Mouse (Mus musculus) stomach, embryonic 15.5 days (tissue): ENCODE data around the gene Cpped1. TPM values are rescaled to one million over a fixed set of nuclear protein-coding genes. Genes with fewer than 3 reads are reported as not detected.

ENCODE experiments used
- ATAC-seq: fragments of 200-750 bp; cut with Nextera tagmentation; 2 replicates; pipeline ENCODE4 v1.8.0; 2017; ENCODE audit warnings: low read depth, moderate number of reproducible peaks, moderate TSS enrichment; ENCODE audit not compliant: insufficient read depth, low FRiP score
- H3K27ac ChIP-seq: fragments of 300-500 bp; sonication (generic); 2 replicates; pipeline ENCODE4 v1.5.1; 2015; ENCODE audit warnings: mild to moderate bottlenecking, inconsistent platforms
- H3K27me3 ChIP-seq: fragments of 300-500 bp; sonication (generic); replicated peaks from 2 replicates; pipeline ENCODE4 v1.6.1; 2015; ENCODE audit warnings: inconsistent platforms
- H3K36me3 ChIP-seq: fragments of 300-500 bp; sonication (generic); 2 replicates; pipeline ENCODE4 v1.6.1; 2015; ENCODE audit warnings: inconsistent platforms
- H3K4me1 ChIP-seq: fragments of 300-500 bp; sonication (generic); 2 replicates; pipeline ENCODE4 v1.6.1; 2015; ENCODE audit warnings: inconsistent platforms
- H3K4me2 ChIP-seq: fragments of 300-500 bp; sonication (generic); 2 replicates; pipeline ENCODE4 v1.6.1; 2015; ENCODE audit warnings: mild to moderate bottlenecking, inconsistent platforms
- H3K4me3 ChIP-seq: fragments of 300-500 bp; sonication (generic); replicated peaks from 2 replicates; pipeline ENCODE4 v1.5.1; 2015; ENCODE audit warnings: inconsistent platforms
- H3K9ac ChIP-seq: fragments of 300-500 bp; sonication (generic); 2 replicates; pipeline ENCODE4 v1.6.1; 2015; ENCODE audit warnings: inconsistent platforms
- H3K9me3 ChIP-seq: fragments of 300-500 bp; sonication (generic); 2 replicates; pipeline ENCODE4 v1.6.1; 2016; ENCODE audit warnings: inconsistent platforms
- WGBS: fragments of 180-500 bp; shearing (Covaris S2); methylation state at CpG from one replicate; pipeline ENCODE4 v1.1.7; 2015; 5-methylcytosine and 5-hydroxymethylcytosine counted together
- polyA plus RNA-seq: library from polyadenylated mRNA; unstranded; fragments of >200 nt; fragmentation: Nextera tagmentation; extraction: Ambion mirVana; gene quantifications from 2 replicates; pipeline ENCODE4 v1.2.1, GENCODE M21; 2015

The Cpped1 gene
- polyA plus RNA-seq, 1 experiment from 2014 or later = 20.8 TPM

DNA sequence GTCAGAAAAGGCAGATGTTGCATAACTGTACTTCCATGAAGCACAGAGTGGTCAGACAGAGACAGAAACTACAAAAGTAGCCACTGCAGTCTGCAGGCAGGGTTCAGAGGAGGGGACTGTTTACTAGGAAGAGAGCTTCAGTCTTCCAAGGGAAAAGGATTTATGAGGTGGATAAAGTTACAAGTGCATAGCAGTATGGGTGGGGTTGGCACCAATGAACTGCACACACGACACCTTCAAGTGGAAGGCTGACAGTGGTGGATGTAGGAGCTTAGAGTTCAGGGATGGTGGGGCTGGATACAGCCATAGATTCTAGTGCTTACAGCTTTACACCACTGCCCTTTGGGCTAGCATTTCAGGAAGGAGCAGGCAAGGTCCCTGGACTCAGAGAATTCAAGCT, 75.8 kb downstream of the Cpped1 start:
- ATAC-seq = no peak
- Histone ChIP-seq H3K9me3 (no peaks in the 10 kb centered on the region), H3K9ac (no peak overlapping the region), H3K4me3 (no peak overlapping the region), H3K36me3 (no peaks in the 10 kb centered on the region), H3K4me2 (no peak overlapping the region), H3K27ac (no peak overlapping the region), H3K27me3 (no peaks in the 10 kb centered on the region), H3K4me1 (no peaks in the 10 kb centered on the region)
- WGBS = 62% methylated on average over 1 of the region's 1 CpGs

DNA sequence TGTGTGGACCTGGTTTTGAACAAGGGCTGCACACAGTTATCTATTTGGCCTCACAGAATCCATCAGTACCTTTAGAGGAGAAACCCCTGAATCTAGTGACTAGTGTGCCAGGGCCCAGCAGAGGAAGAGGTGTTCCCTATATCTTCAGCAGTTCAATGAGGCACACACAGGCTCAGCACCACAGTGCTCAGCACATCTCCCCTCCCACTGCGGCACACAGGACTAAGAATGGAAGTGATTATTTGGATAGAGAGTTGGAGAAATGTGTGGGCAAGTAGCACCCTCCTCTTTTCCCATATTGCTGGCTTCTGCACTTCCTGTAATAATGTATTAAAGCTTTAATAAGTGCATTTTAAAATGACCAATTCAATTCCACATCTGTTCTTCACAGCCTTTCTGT, 80.4 kb downstream of the Cpped1 start:
- H3K4me1 ChIP-seq = no peaks in the 10 kb centered on the region
- no peaks in the 10 kb centered on the region for H3K9me3 ChIP-seq
- no peak overlapping the region for H3K4me3 ChIP-seq
- 81% methylated on average over 1 of the region's 1 CpGs for WGBS
- H3K27me3 ChIP-seq = no peaks in the 10 kb centered on the region
- no peak overlapping the region for H3K4me2 ChIP-seq
- no peak overlapping the region for H3K9ac ChIP-seq
- ATAC-seq = no peak
- H3K36me3 ChIP-seq = no peaks in the 10 kb centered on the region; the same call in 1 of the 2 replicates
- H3K27ac ChIP-seq = no peak overlapping the region

DNA sequence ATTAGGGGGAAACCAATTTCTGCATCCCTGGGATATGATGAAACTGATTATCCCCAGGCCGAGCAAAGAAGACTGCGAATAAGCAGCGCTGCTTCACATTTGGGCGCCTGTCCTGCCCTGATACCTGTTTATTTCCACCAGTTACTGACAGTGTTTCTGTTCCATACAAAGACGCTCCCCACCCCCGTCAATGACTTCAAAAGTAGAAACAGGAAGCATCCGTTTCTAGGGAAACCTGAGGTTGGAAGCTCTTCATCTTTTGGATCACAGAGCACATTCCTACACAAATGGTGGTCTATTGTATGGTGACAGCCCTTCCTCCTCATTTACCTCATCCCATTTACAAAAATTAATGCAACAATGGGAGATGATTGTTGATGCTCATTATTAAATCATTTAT, 84.4 kb downstream of the Cpped1 start:
- no peak overlapping the region for H3K4me2 ChIP-seq
- WGBS = 71% methylated on average over 7 of the region's 7 CpGs
- no peak overlapping the region for H3K27ac ChIP-seq
- no peak for ATAC-seq
- H3K27me3 ChIP-seq = no peaks in the 10 kb centered on the region
- no peaks in the 10 kb centered on the region; the same call in 1 of the 2 replicates for H3K36me3 ChIP-seq
- no peak overlapping the region for H3K4me3 ChIP-seq
- H3K9me3 ChIP-seq = no peaks in the 10 kb centered on the region
- no peaks in the 10 kb centered on the region for H3K4me1 ChIP-seq
- H3K9ac ChIP-seq = no peak overlapping the region

DNA sequence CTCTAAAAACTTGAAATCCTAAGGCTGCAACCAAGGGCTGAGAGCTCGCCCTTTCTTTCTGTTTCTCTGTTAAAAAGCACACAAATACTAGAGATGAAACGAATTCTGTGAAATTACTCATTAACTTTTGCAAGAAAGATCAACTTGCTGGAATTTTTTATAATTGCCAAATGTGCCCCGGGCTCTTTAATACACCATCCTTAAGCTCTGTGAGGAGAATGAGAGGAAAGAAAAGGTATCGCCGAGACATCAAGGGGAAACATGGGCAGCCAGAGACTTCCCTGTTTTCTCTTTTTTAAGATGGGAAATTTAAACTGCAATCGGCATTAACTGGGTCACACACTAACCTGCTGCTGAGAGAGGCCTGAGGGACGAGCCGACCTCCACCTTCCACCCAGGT, 84.9 kb downstream of the Cpped1 start:
- Histone ChIP-seq H3K27ac (no peak overlapping the region), H3K27me3 (no peaks in the 10 kb centered on the region), H3K36me3 (no peaks in the 10 kb centered on the region; the same call in 1 of the 2 replicates), H3K9me3 (no peaks in the 10 kb centered on the region), H3K4me3 (no peak overlapping the region), H3K4me1 (no peaks in the 10 kb centered on the region), H3K9ac (no peak overlapping the region), H3K4me2 (no peak overlapping the region)
- ATAC-seq = no peak
- WGBS = 75% methylated on average over 8 of the region's 8 CpGs

DNA sequence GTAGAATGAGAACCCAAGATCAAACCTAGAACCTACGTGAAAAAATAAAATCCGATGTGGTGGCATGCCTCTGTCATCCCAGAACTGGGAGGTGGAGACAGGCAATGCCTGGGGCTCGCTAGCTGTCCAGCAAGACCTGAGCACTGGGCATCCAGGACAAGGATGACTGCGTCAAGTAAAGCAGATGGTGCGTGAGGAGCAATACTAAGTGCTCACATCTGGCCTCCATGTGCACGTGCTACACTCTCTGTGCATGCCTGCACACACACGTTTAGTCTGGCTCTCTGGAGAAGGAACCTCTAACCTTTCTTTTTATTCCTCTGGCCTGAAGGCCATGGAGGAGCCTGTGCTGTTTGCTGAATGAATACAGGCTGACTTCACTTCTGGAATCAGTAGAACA, 88.5 kb downstream of the Cpped1 start:
- Histone ChIP-seq H3K27me3 (no peaks in the 10 kb centered on the region), H3K4me1 (no peaks in the 10 kb centered on the region), H3K27ac (no peak overlapping the region), H3K9ac (no peak overlapping the region), H3K36me3 (no peaks in the 10 kb centered on the region), H3K4me3 (no peak overlapping the region), H3K9me3 (no peaks in the 10 kb centered on the region), H3K4me2 (no peak overlapping the region)
- ATAC-seq = no peak
- 85% methylated on average over 7 of the region's 7 CpGs for WGBS

DNA sequence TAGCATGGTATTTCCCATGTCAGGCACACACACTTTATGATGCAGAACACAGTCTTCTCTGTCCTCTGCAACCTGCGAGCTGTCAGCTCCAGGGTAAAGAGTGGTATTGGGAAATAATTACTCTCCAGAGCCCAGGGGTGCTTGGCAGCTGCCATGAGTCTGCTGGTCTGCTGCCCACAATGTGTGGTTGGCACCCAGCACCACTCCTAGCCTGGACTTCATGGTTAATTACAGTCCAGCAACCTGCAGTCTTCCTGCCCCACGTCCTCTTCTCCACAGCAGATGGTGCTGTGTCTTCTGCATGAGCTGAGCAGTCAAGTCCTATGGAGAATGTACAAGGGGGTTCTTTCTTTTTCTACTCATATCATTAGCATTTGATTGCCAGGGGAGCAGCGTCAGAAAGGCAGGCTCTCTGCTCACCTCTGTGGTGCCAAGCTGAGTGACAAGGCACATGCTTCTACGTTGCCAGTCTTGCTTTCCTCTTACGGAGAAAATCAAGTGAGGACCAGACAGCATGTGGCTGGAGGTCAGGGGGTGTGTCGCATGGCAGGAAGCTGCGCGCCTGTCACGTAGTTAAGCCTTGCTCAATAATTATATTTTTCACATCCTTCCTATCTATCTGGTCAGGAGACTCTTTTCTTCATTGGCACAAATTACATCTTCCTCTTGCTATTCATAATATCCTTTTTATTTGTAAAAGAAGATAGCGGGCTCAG, 94.2 kb downstream of the Cpped1 start:
- Histone ChIP-seq H3K9me3 (no peaks in the 10 kb centered on the region), H3K27me3 (no peaks in the 10 kb centered on the region), H3K4me2 (no peak overlapping the region), H3K4me1 (no peaks in the 10 kb centered on the region), H3K36me3 (no peaks in the 10 kb centered on the region), H3K9ac (no peak overlapping the region), H3K27ac (no peak overlapping the region), H3K4me3 (no peak overlapping the region)
- 78% methylated on average over 10 of the region's 10 CpGs for WGBS
- ATAC-seq = no peak

DNA sequence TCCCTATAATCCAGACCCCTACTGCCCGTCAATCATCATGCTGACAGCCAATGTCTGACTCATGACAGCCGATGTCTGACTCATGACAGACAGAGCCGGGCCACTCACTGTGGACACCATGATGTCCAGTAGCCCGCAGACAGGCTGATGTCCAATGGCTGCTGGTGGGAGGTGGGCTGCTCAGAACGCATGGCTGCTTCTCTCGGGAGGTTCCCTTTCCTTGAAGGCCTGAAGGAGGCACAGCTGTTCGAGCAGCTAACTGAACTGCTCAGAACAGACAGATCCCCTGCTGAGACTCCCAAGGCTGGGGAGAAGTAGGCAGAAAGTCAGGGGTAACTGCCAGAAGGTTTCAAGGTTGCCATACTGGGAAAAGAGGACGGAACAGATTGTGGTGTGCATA, 97.1 kb downstream of the Cpped1 start:
- ATAC-seq = no peak
- Histone ChIP-seq H3K4me1 (no peaks in the 10 kb centered on the region), H3K27me3 (no peaks in the 10 kb centered on the region), H3K4me3 (no peak overlapping the region), H3K36me3 (no peaks in the 10 kb centered on the region), H3K9ac (no peak overlapping the region), H3K27ac (no peak overlapping the region), H3K9me3 (no peaks in the 10 kb centered on the region), H3K4me2 (no peak overlapping the region)
- 78% methylated on average over 8 of the region's 8 CpGs for WGBS

DNA sequence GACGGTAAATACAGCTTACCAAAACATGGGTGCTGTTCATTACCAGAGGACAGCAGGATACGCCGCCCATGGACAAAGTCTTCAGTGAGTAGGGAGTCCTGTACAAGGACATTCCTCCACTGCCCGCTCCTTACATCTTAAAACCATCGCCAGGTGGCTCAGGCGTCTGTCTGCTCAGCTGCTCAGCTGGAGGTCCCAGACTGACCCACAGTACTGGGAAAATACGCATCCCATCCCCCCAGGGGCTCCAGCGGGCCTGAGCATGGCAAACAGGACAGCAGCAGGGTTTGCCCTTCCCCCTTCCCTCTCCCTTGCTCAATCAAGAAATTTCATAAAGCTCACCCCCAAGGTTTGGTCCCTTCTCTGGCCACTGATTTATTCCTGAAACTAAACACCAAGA, 99.6 kb downstream of the Cpped1 start:
- Histone ChIP-seq H3K27ac (no peak overlapping the region), H3K9me3 (no peaks in the 10 kb centered on the region), H3K4me2 (no peak overlapping the region), H3K36me3 (no peaks in the 10 kb centered on the region), H3K9ac (no peak overlapping the region), H3K4me3 (no peak overlapping the region), H3K27me3 (no peaks in the 10 kb centered on the region), H3K4me1 (no peaks in the 10 kb centered on the region)
- no peak for ATAC-seq
- WGBS = 57% methylated on average over 8 of the region's 8 CpGs

DNA sequence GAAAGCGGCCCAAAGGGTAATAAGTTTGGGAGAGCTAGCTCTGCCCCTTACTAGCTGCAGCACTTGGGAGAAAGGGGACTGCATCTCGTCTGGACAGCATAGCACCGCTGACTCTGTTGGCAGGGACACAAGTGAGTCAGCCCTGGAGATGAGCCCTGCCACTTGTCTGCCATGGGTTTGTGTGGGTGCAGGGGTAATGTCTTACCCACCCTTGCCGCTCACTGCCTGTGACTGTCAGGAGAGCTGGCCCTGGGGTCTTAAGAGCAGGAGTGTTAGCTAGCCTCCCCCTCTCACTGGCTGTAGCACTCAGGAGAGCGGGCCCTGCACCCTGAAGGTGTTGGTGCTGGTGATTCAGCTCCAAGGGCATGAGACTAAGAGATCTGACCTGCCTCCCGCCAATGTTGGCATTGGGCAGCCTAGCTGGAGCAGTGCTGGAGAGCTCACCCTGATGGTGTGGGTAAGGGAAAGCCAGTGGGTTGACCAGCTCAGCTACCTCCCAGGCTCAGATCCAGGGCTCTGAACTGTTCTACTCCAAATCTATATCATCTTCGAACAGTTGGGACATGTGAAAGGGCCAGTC, 107.2 kb downstream of the Cpped1 start:
- H3K9ac ChIP-seq = no peak overlapping the region
- no peaks in the 10 kb centered on the region for H3K27me3 ChIP-seq
- no peak for ATAC-seq
- H3K4me3 ChIP-seq = no peak overlapping the region
- no peaks in the 10 kb centered on the region for H3K9me3 ChIP-seq
- H3K36me3 ChIP-seq = no peaks in the 10 kb centered on the region
- WGBS = 83% methylated on average over 7 of the region's 7 CpGs
- no peak overlapping the region for H3K27ac ChIP-seq
- H3K4me1 ChIP-seq = no peaks in the 10 kb centered on the region
- no peak overlapping the region for H3K4me2 ChIP-seq

DNA sequence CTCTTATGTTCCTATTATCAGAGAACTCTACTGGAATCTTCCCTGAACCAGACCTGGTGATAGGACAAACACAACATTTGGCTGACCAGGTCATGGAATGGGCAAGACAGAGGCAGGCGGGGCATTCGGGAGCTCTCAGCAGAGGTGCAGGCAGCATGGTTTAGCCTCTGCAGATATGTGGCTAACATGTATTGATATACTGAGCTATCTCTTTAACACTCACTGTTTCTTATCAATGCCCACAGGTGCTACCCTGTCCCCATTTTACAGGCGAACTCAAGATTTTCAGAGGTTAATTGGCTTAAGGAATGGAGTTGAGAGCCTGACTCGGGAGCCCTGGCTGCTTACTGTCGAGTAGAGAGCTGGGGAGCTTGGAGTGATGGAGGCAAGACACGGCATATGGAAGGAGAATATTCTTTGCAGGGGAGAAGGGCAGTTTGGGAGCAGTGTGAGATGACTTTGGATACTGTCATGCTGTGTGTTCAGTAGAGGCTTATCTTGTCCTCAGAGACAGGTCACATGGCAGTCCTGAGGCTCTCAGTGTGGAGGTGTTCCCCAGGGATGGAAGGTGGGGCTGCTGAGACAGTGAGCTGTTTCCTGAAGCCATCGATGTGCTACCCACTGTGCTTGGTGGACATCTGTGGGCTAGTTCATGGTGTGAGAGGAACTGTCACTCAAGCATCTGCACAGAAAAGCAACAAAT, 113.3 kb downstream of the Cpped1 start:
- WGBS = 73% methylated on average over 7 of the region's 7 CpGs
- Histone ChIP-seq H3K27ac (no peak overlapping the region), H3K4me2 (no peak overlapping the region), H3K27me3 (no peaks in the 10 kb centered on the region), H3K36me3 (no peaks in the 10 kb centered on the region), H3K4me1 (no peaks in the 10 kb centered on the region), H3K4me3 (no peak overlapping the region), H3K9ac (no peak overlapping the region), H3K9me3 (no peaks in the 10 kb centered on the region)
- ATAC-seq = no peak

DNA sequence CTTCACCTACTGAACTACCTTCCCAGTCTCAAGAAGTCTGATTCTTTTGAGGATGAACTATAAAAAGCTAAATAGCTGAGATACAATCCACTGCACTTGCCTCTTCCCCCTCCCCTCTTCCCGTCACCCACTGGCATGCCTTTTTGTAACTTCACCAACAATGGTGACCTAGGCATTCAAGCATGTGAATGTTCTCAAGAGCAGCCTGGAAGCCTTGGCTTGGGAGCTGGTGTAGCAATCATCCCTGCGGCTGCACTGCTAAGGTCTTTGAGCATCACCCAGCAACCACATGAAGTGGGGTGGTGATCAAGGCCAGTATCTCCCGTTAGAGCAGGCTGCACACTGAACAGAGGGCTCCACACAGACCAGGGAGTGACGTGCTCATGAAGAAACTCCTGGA, 114.6 kb downstream of the Cpped1 start:
- no peak for ATAC-seq
- 85% methylated on average over 4 of the region's 4 CpGs for WGBS
- no peaks in the 10 kb centered on the region for H3K27me3 ChIP-seq

DNA sequence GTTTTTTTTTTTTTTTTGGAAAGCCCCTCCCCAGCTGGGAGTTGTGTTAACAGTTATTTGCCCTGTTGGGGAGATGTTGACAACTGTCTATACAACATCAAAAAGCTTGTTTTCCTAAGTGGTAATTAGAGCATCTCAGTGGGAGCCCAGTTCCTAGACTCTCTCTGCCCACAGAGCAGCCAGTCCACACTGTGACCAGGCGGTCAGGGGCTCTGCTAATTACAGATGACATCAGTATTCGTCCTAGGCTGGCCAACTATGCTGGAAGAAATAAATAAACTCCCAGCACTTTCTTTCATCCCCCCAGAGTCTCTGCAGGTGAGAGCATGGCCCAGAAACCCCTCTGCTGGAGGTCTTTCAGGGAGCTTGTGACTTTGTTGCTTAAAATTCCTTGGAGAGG, 115.9 kb downstream of the Cpped1 start:
- H3K27ac ChIP-seq = no peak overlapping the region
- no peaks in the 10 kb centered on the region for H3K4me1 ChIP-seq
- H3K4me2 ChIP-seq = no peak overlapping the region
- H3K36me3 ChIP-seq = no peaks in the 10 kb centered on the region
- no peaks in the 10 kb centered on the region for H3K9me3 ChIP-seq
- no peak overlapping the region for H3K4me3 ChIP-seq
- no peak for ATAC-seq
- no peak overlapping the region for H3K9ac ChIP-seq
- WGBS = 37% methylated on average over 2 of the region's 2 CpGs
- no peaks in the 10 kb centered on the region for H3K27me3 ChIP-seq

More for the DNA sequence above, 114.6 kb downstream of the Cpped1 start:
- no peak overlapping the region for H3K4me3 ChIP-seq
- no peak overlapping the region for H3K27ac ChIP-seq
- H3K4me1 ChIP-seq = no peaks in the 10 kb centered on the region
- no peaks in the 10 kb centered on the region for H3K9me3 ChIP-seq
- no peaks in the 10 kb centered on the region for H3K36me3 ChIP-seq
- H3K4me2 ChIP-seq = no peak overlapping the region
- H3K9ac ChIP-seq = no peak overlapping the region
